ENCODE assay signal across 11 mouse cellular contexts in the genomic region with DNA sequence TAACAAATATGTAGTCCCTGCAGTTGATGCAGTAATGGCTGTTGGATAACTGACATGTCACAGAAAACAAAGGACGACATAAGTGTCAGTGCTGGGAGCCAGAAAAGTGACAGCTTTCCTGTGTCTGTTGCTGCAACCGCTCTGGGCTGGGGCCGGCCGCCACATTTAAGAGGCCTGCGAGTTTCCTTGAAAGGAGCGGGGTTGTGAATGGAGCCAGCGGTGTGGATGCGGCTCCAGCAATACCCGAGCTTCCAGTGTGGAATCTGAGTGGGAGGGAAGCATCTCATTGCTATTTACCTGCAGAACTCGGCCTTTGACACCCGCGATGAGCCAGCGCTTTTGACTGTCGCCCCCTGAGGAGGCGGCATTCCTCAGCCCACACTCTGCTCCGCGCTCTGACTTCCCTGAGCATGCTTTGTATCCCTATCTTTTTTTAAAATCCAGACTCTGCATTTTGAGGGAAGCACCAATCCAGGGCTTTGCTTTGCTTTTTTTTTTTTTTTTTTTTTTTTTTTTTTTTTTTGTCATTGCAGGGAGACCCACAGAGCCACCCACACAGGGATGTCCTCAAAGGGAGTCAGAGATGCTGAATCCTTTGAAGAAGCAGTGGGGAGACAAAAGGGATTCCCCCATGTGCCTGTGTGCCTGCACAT. TPM values are rescaled to one million over a fixed set of nuclear protein-coding genes. Genes with fewer than 3 reads are reported as not detected.
A peak's percentile ranks its signal among the peaks of the same experiment; 100 is the strongest.
DNase-seq lines count a peak whose midpoint lies in the region; ATAC-seq and TF ChIP-seq lines count a peak whose summit lies in the region.
"Had no signal": no experiment of that assay in that cellular context is flagged by ENCODE, and none has a peak within 500 bp of the region (broad histone marks: within the 10 kb centered on the region; RNA-seq: fewer than 3 reads in every experiment).

No protein-coding gene starts in this region.

- peaks cover 37% of the 10 kb centered on the region for H3K27me3 ChIP-seq in embryonic facial prominence, embryonic 13.5 days
- peaks cover 42% of the 10 kb centered on the region for H3K27me3 ChIP-seq in midbrain, embryonic 12.5 days

- H3K9me3 ChIP-seq in embryonic facial prominence, embryonic 13.5 days, result no peaks in the 10 kb centered on the region
- H3K9me3 ChIP-seq in midbrain, embryonic 12.5 days, result no peaks in the 10 kb centered on the region

- WGBS in embryonic facial prominence, embryonic 13.5 days, result 10% methylated on average over 17 of the region's 17 CpGs
- 9% methylated on average over 17 of the region's 17 CpGs for WGBS in midbrain, embryonic 12.5 days

- peaks cover 3% of the 10 kb centered on the region; the same call in 1 of the 2 replicates for H3K4me1 ChIP-seq in embryonic facial prominence, embryonic 13.5 days
- H3K4me1 ChIP-seq in midbrain, embryonic 12.5 days, result peaks cover 14% of the 10 kb centered on the region

- peak; percentile 16 to 22 for DNase-seq in frontal cortex, postnatal 36 days (ENCODE audit: low spot score in 2 of 2)
- no peak for DNase-seq in frontal cortex, postnatal 10 days (ENCODE audit: low spot score in 2 of 2)
- DNase-seq in left cerebral cortex, postnatal 4 days, result peak; percentile 17
- DNase-seq in left cerebral cortex, adult 2 months (ENCODE audit: extremely low spot score in 1 of 2, low spot score in 2 of 2), result no peak
- DNase-seq in c-Kit-positive CD71-positive TER-119-positive erythroid progenitor cells, embryonic 14.5 days (ENCODE audit: low spot score), result no peak
- DNase-seq in gastrocnemius, postnatal 25 days, result no peak
- DNase-seq: cerebellum, postnatal 14 days; gastrocnemius, postnatal 36 days had no signal

- TF ChIP-seq CTCF in left cerebral cortex, adult 2 months (IDR thresholded peaks at IDR 0.05), result no peak

- no peak overlapping the region for H3K4me3 ChIP-seq in left cerebral cortex, adult 2 months
- no peak overlapping the region; the same call in 1 of the 2 replicates for H3K4me3 ChIP-seq in embryonic facial prominence, embryonic 13.5 days
- H3K4me3 ChIP-seq in midbrain, embryonic 12.5 days, result 0 out of 2 replicates have a peak overlapping the region, but pooled peaks have one; percentile 9

- intact Hi-C loops in left cerebral cortex, postnatal 4 days (cut with DNase I), result loop anchor here (5.0 kb wide), 1 partner anchor 217 kb away; a partner anchor contains a TSS
- intact Hi-C loops in left cerebral cortex, adult 2 months (cut with DNase I), result no loop called here

- peak overlapping the region; percentile 17; the same call in 1 of the 2 replicates for H3K9ac ChIP-seq in embryonic facial prominence, embryonic 13.5 days
- H3K9ac ChIP-seq in midbrain, embryonic 12.5 days (replicated peaks), result peak overlapping the region; percentile 47

- no peaks in the 10 kb centered on the region for H3K36me3 ChIP-seq in embryonic facial prominence, embryonic 13.5 days
- H3K36me3 ChIP-seq in midbrain, embryonic 12.5 days, result no peaks in the 10 kb centered on the region

- H3K27ac ChIP-seq in left cerebral cortex, adult 2 months, result no peak overlapping the region
- no peak overlapping the region for H3K27ac ChIP-seq in embryonic facial prominence, embryonic 13.5 days
- no peak overlapping the region for H3K27ac ChIP-seq in midbrain, embryonic 12.5 days (replicated peaks)
- H3K27ac ChIP-seq: macrophage had no signal

- peak overlapping the region; percentile 38 for H3K4me2 ChIP-seq in embryonic facial prominence, embryonic 13.5 days
- peak overlapping the region; percentile 48 for H3K4me2 ChIP-seq in midbrain, embryonic 12.5 days (replicated peaks)

- no peak for ATAC-seq in embryonic facial prominence, embryonic 13.5 days (ENCODE audit: insufficient number of reproducible peaks, insufficient read depth, low FRiP score, low TSS enrichment, low read depth)
- no peak for ATAC-seq in midbrain, embryonic 12.5 days (ENCODE audit: low FRiP score, low read depth)

RNA-seq across cellular contexts. Expression of a gene that starts 35.2 kb away (rescaled TPM):
- 10 to 100 TPM; 14.4 to 16.1 TPM for total RNA-seq in left cerebral cortex, postnatal 4 days (2021)
- total RNA-seq in left cerebral cortex, adult 2 months (2021), result 10 to 100 TPM; 19.4 to 20.1 TPM
- polyA plus RNA-seq in embryonic facial prominence, embryonic 13.5 days (2015; fragmentation: Nextera tagmentation; extraction: Ambion mirVana), result 38.5 and 38.9 TPM in 2 replicates
- polyA plus RNA-seq in midbrain, embryonic 12.5 days (2016; fragmentation: Nextera tagmentation; extraction: Ambion mirVana), result 43.5 and 43.8 TPM in 2 replicates
- 10 to 100 TPM in 1 of 2 experiments, 1 to 10 TPM in 1; 8.6 to 10.2 TPM for total RNA-seq in gastrocnemius, postnatal 25 days (2021)

Comparison
In these comparisons a context has a peak if more than half of its experiments do, and no peak if none do; other contexts are left out.
1. DNase-seq: peak in frontal cortex, postnatal 36 days (2 of 2) and left cerebral cortex, postnatal 4 days (single experiment); none in frontal cortex, postnatal 10 days (0 of 2), left cerebral cortex, adult 2 months (0 of 2), c-Kit-positive CD71-positive TER-119-positive erythroid progenitor cells, embryonic 14.5 days (single experiment) and gastrocnemius, postnatal 25 days (single experiment).